Mouse (Mus musculus) liver, postnatal 0 days (tissue): ENCODE results near the gene Ccno.

ENCODE experiments used
- CTCF ChIP-seq: sonication (generic); IDR thresholded peaks from 2 replicates; pipeline ENCODE4 v1.5.1; 2016; ENCODE audit warnings: antibody characterized with exemption, low read depth
- EP300 ChIP-seq: IDR thresholded peaks from 2 replicates; pipeline ENCODE4 v1.6.1; 2016; ENCODE audit warnings: antibody characterized with exemption, low read depth, mild to moderate bottlenecking

GRCm38 (mm10) chr13:112988866-112989265 lies 1.3 kb downstream of the Ccno start:
- TF ChIP-seq EP300 (no peak), CTCF (no peak)
